Mouse (Mus musculus): ENCODE results near the gene Nrcam. TPM values are rescaled to one million over a fixed set of nuclear protein-coding genes. Genes with fewer than 3 reads are reported as not detected.

Nrcam gene
- polyA plus RNA-seq, 1 experiment from 2014 or later = 0.20 TPM

DNA sequence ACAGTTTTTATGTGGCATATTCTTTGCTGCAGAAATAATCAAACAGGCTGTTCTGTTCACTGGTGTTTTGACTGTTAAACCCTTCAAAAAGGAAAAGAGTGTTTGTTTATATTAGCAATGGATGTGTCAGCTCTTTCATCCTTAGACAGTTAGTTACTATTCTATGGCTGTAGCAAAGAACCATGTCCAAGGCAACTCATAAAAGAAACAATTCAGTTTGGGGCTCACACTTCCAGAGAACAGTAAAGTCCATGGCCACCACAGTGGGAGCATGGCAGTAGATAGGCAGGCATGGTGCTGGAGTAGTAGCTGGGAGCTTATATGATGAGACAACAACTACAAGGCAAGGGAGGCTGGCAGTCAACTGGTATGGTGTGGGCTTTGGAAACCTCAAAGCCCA, 231.3 kb downstream of the Nrcam start:
- Histone ChIP-seq H3K27me3 (no peaks in the 10 kb centered on the region), H3K4me2 (no peak overlapping the region), H3K9me3 (replicated peaks) (no peaks in the 10 kb centered on the region), H3K4me3 (replicated peaks) (no peak overlapping the region), H3K27ac (replicated peaks) (no peak overlapping the region), H3K9ac (no peak overlapping the region), H3K36me3 (replicated peaks) (no peaks in the 10 kb centered on the region), H3K4me1 (replicated peaks) (no peaks in the 10 kb centered on the region)
- no peak for ATAC-seq (ENCODE audit: insufficient read depth)

DNA sequence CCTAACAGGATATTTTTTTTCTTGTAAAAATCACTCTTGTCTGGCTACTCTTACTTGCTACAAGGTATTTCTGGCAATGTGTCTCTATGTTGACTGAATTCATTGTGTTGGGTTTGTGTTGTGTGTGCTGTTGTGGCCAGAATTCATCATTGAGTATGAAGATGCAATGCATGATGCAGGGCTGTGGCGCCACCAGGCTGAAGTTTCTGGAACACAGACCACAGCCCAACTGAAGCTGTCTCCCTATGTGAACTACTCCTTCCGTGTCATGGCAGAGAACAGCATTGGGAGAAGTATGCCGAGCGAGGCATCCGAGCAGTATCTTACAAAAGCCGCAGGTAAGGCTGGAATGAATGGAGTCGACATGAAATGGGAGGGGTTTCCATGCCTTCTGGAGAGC, 241.4 kb downstream of the Nrcam start:
- H3K9ac ChIP-seq = no peak overlapping the region
- no peak overlapping the region for H3K27ac ChIP-seq (replicated peaks)
- H3K4me1 ChIP-seq (replicated peaks) = no peaks in the 10 kb centered on the region
- WGBS (ENCODE audit: insufficient replicate concordance) = 61% methylated on average over 7 of the region's 7 CpGs
- no peak overlapping the region for H3K4me3 ChIP-seq (replicated peaks)
- ATAC-seq (ENCODE audit: insufficient read depth) = no peak
- H3K4me2 ChIP-seq = no peak overlapping the region
- H3K36me3 ChIP-seq (replicated peaks) = no peaks in the 10 kb centered on the region
- no peaks in the 10 kb centered on the region for H3K9me3 ChIP-seq (replicated peaks)
- no peaks in the 10 kb centered on the region for H3K27me3 ChIP-seq

DNA sequence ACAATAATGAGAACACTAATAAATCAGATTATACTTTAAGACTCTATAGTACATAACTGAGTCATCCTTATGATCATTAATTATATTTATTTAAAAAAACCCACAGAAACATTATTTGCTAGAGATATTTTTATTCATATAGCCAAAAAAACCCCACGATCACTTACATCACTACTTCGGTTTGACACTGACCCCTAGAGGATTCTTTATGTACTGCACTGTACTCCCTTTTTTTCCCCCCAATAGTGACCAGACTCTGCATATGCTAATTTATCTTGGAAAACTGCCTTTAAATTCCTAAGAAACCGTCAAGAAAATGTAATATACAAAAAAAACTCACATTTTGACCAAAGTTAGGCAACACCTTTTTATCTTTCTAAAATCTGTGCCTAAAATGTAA, 244.0 kb downstream of the Nrcam start:
- Histone ChIP-seq H3K4me2 (no peak overlapping the region), H3K4me3 (replicated peaks) (no peak overlapping the region), H3K27ac (replicated peaks) (no peak overlapping the region), H3K9me3 (replicated peaks) (no peaks in the 10 kb centered on the region), H3K9ac (no peak overlapping the region), H3K36me3 (replicated peaks) (no peaks in the 10 kb centered on the region), H3K4me1 (replicated peaks) (no peaks in the 10 kb centered on the region), H3K27me3 (no peaks in the 10 kb centered on the region)
- ATAC-seq (ENCODE audit: insufficient read depth) = no peak
- WGBS (ENCODE audit: insufficient replicate concordance) = 11% methylated on average over 3 of the region's 3 CpGs

DNA sequence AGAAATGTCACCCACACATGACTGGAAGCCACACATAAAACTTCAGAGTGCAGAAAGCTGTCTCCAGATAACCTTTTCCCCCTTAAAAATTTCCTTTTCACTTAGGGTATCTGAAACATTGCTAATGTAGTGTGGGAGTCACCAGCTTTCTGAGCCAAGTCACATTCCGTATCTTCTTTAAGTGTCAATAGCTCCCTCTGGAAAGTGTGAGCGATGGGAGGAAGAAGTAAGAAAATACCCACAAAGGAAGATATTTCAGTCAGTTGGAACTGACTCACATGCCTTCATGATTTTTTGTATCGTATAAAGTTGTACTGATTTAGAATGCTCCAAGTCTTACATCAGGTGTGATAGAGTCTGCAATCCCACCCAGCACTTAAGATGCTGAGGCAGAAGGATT, 245.5 kb downstream of the Nrcam start:
- ATAC-seq (ENCODE audit: insufficient read depth) = no peak
- Histone ChIP-seq H3K4me1 (replicated peaks) (no peaks in the 10 kb centered on the region), H3K9ac (no peak overlapping the region), H3K4me2 (no peak overlapping the region), H3K9me3 (replicated peaks) (no peaks in the 10 kb centered on the region), H3K36me3 (replicated peaks) (no peaks in the 10 kb centered on the region), H3K4me3 (replicated peaks) (no peak overlapping the region), H3K27me3 (no peaks in the 10 kb centered on the region), H3K27ac (replicated peaks) (no peak overlapping the region)
- 68% methylated on average over 3 of the region's 3 CpGs for WGBS (ENCODE audit: insufficient replicate concordance)

DNA sequence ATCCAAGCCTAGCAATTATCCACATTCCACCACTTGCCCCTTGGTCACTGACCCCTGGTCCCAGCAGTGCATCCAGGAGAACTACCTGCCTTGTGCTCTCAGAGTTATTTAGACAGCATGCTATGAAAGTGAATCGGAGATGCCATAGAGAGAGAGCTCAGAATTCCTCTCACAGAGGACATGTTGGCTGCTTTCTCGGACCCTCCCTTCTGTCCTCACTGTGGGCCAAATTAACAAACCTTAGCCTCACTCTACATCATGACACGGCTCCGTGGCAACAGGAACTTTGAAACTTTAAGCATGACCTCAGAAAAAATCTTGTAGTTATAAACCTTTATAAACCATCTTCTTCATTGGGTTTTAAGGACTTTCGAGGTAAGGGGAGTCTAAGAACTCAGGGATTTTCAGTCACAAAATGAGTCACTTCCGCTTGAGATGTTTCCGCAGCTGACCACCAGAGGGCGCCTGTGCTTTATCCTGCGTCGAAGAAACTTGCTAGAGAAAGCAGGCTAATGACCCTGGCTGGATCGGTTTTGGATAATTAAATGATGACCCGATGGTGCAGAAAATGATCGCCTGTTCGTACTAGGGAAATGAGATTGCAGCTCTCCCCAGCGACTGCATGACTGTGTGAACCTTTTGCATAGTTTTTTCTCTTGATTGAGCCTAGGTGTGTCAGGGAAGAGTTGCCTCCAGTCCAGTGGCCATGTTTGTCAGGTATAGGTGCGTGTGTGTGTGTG, 272.9 kb downstream of the Nrcam start:
- H3K27ac ChIP-seq (replicated peaks) = no peak overlapping the region
- WGBS (ENCODE audit: insufficient replicate concordance) = 25% methylated on average over 16 of the region's 16 CpGs

DNA sequence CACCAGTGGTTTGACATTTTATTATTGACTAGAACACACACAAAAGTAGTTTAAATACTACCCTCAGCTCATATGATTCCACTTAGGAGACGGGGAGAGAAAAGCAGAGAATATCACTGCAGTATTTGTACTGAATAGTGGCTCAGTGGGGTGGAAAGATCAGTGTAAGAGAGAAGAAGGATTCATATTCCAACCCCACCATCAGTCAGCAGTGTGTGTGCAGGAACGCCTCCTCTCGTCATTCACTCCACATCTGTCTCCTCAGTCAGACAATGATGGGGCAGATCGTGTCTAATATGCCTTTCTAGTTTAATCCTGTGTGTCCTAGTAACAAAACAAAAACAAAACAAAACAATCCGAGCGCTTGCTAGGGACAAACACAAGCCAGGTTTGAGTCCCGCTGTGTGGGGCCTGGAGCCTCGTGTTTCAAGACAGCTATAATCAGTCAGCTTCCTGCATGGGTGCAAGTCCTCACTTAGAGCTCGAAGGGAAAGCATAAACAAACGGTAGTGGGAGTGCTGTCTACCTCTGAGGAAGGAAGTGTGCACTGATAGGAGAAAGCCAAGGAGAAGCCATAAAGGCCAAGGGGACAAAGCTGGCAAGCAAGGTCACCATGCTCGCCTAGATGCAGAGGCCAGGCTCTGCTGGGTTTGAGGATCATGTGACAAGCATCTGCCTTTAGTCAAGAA, 273.7 kb downstream of the Nrcam start:
- 37% methylated on average over 11 of the region's 11 CpGs for WGBS (ENCODE audit: insufficient replicate concordance)
- no peaks in the 10 kb centered on the region for H3K9me3 ChIP-seq (replicated peaks)

More for the DNA sequence above, 272.9 kb downstream of the Nrcam start:
- no peaks in the 10 kb centered on the region for H3K9me3 ChIP-seq (replicated peaks)
- H3K9ac ChIP-seq = no peak overlapping the region
- H3K4me1 ChIP-seq (replicated peaks) = no peaks in the 10 kb centered on the region
- H3K4me3 ChIP-seq (replicated peaks) = no peak overlapping the region
- no peak for ATAC-seq (ENCODE audit: insufficient read depth)
- no peak overlapping the region for H3K4me2 ChIP-seq
- no peaks in the 10 kb centered on the region for H3K27me3 ChIP-seq
- no peaks in the 10 kb centered on the region for H3K36me3 ChIP-seq (replicated peaks)

DNA sequence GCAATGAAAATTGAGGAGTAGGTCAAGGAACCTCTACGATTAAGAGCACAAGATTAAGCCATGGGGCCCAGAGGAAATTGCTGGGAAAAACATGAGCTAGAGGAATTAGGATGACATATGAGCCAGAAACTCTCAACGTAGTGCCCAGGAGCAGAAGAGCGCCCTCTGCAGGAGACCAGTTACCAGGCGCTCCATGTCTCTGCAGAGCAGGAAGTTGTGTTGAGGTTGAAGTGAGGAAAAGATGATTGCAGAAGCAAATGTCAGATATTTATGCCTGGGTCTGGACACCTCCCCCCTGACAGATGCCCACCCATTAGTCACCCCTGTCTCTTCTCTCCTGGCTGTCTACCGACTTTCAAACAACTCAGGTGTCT, 274.3 kb downstream of the Nrcam start:
- WGBS (ENCODE audit: insufficient replicate concordance) = 51% methylated on average over 5 of the region's 5 CpGs
- H3K36me3 ChIP-seq (replicated peaks) = no peaks in the 10 kb centered on the region
- no peak overlapping the region for H3K27ac ChIP-seq (replicated peaks)
- no peak overlapping the region for H3K4me2 ChIP-seq
- H3K27me3 ChIP-seq = no peaks in the 10 kb centered on the region
- no peak overlapping the region for H3K9ac ChIP-seq
- H3K9me3 ChIP-seq (replicated peaks) = no peaks in the 10 kb centered on the region
- H3K4me3 ChIP-seq (replicated peaks) = no peak overlapping the region
- ATAC-seq (ENCODE audit: insufficient read depth) = no peak
- H3K4me1 ChIP-seq (replicated peaks) = no peaks in the 10 kb centered on the region

More for the DNA sequence above, 273.7 kb downstream of the Nrcam start:
- Histone ChIP-seq H3K9ac (no peak overlapping the region), H3K4me1 (replicated peaks) (no peaks in the 10 kb centered on the region), H3K27ac (replicated peaks) (no peak overlapping the region), H3K27me3 (no peaks in the 10 kb centered on the region), H3K36me3 (replicated peaks) (no peaks in the 10 kb centered on the region), H3K4me3 (replicated peaks) (no peak overlapping the region), H3K4me2 (no peak overlapping the region)
- no peak for ATAC-seq (ENCODE audit: insufficient read depth)

DNA sequence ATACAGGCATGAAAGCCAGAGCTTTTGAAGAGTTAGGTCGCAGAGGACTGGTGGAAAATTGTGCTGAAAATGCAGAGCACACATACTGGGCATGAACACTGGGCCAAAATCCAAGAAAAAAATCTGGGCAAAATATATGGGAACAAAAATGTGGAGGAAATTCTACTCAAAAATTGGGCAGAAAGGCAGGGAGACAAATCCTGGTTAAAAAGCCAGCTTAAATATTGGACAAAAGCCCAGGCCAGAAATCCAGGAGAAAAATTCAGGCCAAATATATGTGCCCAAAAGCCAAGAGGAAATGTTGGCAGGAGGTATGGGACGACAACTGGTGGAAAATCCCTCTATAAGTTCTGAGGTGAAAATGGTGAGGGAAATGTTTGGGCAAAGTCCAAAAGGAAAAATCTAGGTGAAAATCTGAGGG, 288.3 kb downstream of the Nrcam start:
- ATAC-seq (ENCODE audit: insufficient read depth) = no peak
- H3K4me3 ChIP-seq (replicated peaks) = no peak overlapping the region
- H3K27ac ChIP-seq (replicated peaks) = no peak overlapping the region
- H3K9ac ChIP-seq = no peak overlapping the region
- H3K4me1 ChIP-seq (replicated peaks) = no peaks in the 10 kb centered on the region
- whole genome bisulfite sequencing (ENCODE audit: insufficient replicate concordance) = 54% methylated on average over 2 of the region's 2 CpGs
- no peak overlapping the region for H3K4me2 ChIP-seq
- H3K9me3 ChIP-seq (replicated peaks) = no peaks in the 10 kb centered on the region
- no peaks in the 10 kb centered on the region for H3K27me3 ChIP-seq
- H3K36me3 ChIP-seq (replicated peaks) = no peaks in the 10 kb centered on the region

DNA sequence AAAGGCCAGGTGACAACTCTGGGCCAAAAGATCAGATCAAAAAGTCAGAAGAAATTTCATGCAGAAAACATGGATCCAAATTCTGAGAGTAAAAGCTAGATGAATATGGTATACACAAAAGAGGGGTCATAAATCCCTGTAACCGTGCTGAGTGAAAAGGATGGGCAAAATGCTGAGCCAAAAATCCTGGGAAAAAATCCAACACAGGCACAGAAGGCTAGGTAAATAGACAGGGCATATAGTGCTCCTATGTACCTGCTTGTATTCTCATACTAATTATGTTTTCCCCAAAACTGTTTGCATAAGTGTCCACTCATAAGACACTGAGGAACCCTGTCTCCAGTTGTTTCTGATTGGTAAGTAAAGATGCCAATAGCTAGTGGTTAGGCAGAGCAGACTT, 288.8 kb downstream of the Nrcam start:
- Histone ChIP-seq H3K27me3 (no peaks in the 10 kb centered on the region), H3K27ac (replicated peaks) (no peak overlapping the region), H3K4me2 (no peak overlapping the region), H3K4me3 (replicated peaks) (no peak overlapping the region), H3K36me3 (replicated peaks) (no peaks in the 10 kb centered on the region), H3K9ac (no peak overlapping the region), H3K4me1 (replicated peaks) (no peaks in the 10 kb centered on the region), H3K9me3 (replicated peaks) (no peaks in the 10 kb centered on the region)
- 34% methylated on average over 1 of the region's 1 CpGs for WGBS (ENCODE audit: insufficient replicate concordance)
- no peak for ATAC-seq (ENCODE audit: insufficient read depth)

DNA sequence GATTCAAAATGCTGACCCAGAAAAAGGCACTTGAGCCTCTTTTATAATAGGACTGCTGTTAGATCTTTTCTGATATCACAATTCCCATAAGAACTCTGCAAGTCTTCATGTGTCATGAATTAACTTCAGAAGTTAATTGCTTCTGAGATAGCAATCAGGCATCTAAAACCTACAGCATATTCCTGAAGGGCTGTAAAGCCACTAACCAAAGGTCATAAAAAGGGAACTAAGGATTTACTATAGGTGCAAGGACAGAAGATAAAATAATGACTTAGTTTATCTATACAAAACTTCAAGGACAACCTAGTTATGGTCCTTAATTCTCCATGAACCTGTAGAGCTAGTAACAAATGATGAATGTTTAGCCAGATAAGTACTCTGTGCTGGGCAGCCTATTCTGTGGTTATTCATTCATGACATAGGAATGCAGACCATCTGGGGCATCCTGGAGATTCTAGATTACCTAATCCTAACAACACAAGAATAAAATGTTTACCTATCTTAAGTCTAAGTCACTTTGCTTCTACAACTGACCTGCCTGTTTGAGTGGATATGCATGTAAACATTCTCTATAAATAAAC, 310.7 kb downstream of the Nrcam start:
- Histone ChIP-seq H3K9ac (no peak overlapping the region), H3K4me1 (replicated peaks) (no peaks in the 10 kb centered on the region), H3K9me3 (replicated peaks) (no peaks in the 10 kb centered on the region), H3K27ac (replicated peaks) (no peak overlapping the region), H3K27me3 (no peaks in the 10 kb centered on the region), H3K4me2 (no peak overlapping the region), H3K4me3 (replicated peaks) (no peak overlapping the region), H3K36me3 (replicated peaks) (no peaks in the 10 kb centered on the region)
- no peak for ATAC-seq (ENCODE audit: insufficient read depth)

DNA sequence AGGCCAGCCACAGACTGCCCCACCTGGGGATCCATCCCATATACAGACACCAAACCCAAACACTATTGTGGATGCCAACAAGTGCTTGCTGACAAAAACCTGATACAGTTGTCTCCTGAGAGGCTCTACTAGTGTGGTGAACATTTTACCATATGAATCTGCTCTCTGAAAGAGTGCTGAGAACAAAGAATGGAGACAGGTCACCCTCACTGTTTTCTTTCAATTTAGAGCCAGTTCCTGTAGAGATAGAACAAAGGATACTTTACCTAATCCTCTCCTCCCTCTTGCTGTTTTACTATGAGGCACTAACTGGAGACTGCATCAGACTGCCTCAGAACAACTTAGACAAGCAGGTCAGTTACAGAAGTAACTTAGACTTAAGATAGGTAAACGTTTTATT, 311.9 kb downstream of the Nrcam start:
- Histone ChIP-seq H3K27me3 (no peaks in the 10 kb centered on the region), H3K4me1 (replicated peaks) (no peaks in the 10 kb centered on the region), H3K36me3 (replicated peaks) (no peaks in the 10 kb centered on the region), H3K9ac (no peak overlapping the region), H3K4me3 (replicated peaks) (no peak overlapping the region), H3K4me2 (no peak overlapping the region), H3K9me3 (replicated peaks) (no peaks in the 10 kb centered on the region), H3K27ac (replicated peaks) (no peak overlapping the region)
- WGBS (ENCODE audit: insufficient replicate concordance) = 14% methylated on average over 1 of the region's 1 CpGs
- no peak for ATAC-seq (ENCODE audit: insufficient read depth)
